Mouse (Mus musculus): Measurements from ENCODE around the gene Ppp2r3a. TPM values are rescaled to one million over a fixed set of nuclear protein-coding genes. Genes with fewer than 3 reads are reported as not detected.
A peak's percentile ranks its signal among the peaks of the same experiment; 100 is the strongest.

The Ppp2r3a gene
- polyA plus RNA-seq, 1 experiment from 2014 or later = 16.3 TPM

DNA sequence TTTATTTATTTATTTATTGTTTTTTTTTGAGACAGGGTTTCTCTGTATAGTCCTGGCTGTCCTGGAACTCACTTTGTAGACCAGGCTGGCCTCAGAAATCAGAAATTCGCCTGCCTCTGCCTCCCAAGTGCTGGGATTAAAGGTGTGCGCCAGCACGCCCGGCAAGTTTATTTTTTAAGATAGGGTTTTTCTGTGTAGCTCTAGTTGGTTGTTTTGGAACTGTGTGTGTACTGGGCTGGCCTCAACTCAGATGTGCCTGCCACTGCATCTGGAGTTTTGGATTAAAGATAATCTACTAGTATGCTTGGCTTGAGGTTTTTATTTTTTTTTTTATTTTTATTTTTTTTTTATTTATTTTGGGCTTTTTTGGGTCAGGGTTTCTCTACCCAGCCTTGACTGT is 156.2 kb downstream of the Ppp2r3a start:
- 94% methylated on average over 4 of the region's 4 CpGs for WGBS
- no peak for ATAC-seq (ENCODE audit: insufficient number of reproducible peaks, insufficient read depth, low FRiP score, low TSS enrichment)
- Histone ChIP-seq H3K36me3 (peaks cover 4% of the 10 kb centered on the region; the same call in 1 of the 2 replicates), H3K9me3 (no peaks in the 10 kb centered on the region), H3K4me3 (no peak overlapping the region), H3K27ac (no peak overlapping the region), H3K4me1 (no peaks in the 10 kb centered on the region), H3K4me2 (replicated peaks) (no peak overlapping the region), H3K27me3 (no peaks in the 10 kb centered on the region), H3K9ac (no peak overlapping the region)

DNA sequence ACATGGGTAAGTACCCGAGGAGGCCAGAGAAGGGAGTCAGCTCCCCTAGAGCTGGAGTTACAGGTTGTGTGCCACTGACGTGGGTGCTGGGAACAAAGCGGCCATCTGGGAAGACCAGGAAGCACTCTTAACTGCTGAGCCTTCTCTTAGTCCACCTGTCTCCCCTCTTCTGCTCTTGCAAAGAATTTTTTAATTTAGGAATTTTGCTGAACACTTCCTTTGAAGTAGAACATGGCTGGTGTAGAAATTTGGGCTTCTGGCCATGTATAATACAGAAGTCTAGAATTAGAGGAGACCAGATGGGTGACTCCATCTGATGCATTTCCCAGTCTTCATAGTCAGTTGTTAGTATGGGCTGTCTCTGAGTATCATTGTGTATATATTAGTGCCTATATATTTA is 167.9 kb downstream of the Ppp2r3a start:
- 91% methylated on average over 3 of the region's 3 CpGs for WGBS

GRCm38 (mm10) chr9:101080046-101080685 is 171.4 kb downstream of the Ppp2r3a start:
- H3K9ac ChIP-seq = no peak overlapping the region
- H3K4me2 ChIP-seq (replicated peaks) = no peak overlapping the region
- 0 out of 2 replicates have a peak, but pooled peaks cover 4% of the 10 kb centered on the region for H3K36me3 ChIP-seq
- WGBS = 83% methylated on average over 3 of the region's 3 CpGs
- no peak for ATAC-seq (ENCODE audit: insufficient number of reproducible peaks, insufficient read depth, low FRiP score, low TSS enrichment)
- H3K4me1 ChIP-seq = peaks cover 20% of the 10 kb centered on the region
- H3K9me3 ChIP-seq = no peaks in the 10 kb centered on the region
- H3K27me3 ChIP-seq = no peaks in the 10 kb centered on the region
- no peak overlapping the region for H3K4me3 ChIP-seq
- H3K27ac ChIP-seq = no peak overlapping the region

More for the DNA sequence above, 167.9 kb downstream of the Ppp2r3a start:
- Histone ChIP-seq H3K27me3 (no peaks in the 10 kb centered on the region), H3K9me3 (no peaks in the 10 kb centered on the region), H3K27ac (no peak overlapping the region), H3K4me1 (peaks cover 9% of the 10 kb centered on the region), H3K4me2 (replicated peaks) (no peak overlapping the region), H3K36me3 (0 out of 2 replicates have a peak, but pooled peaks cover 4% of the 10 kb centered on the region), H3K9ac (no peak overlapping the region), H3K4me3 (no peak overlapping the region)
- no peak for ATAC-seq (ENCODE audit: insufficient number of reproducible peaks, insufficient read depth, low FRiP score, low TSS enrichment)

- H3K4me3 ChIP-seq = peak overlapping the region; percentile 22; the same call in 1 of the 2 replicates
- no peak overlapping the region for H3K9ac ChIP-seq
- ATAC-seq (ENCODE audit: insufficient number of reproducible peaks, insufficient read depth, low FRiP score, low TSS enrichment) = no peak
These were observed 173.0 kb downstream of the Ppp2r3a start for GRCm38 (mm10) chr9:101078579-101078978.

DNA sequence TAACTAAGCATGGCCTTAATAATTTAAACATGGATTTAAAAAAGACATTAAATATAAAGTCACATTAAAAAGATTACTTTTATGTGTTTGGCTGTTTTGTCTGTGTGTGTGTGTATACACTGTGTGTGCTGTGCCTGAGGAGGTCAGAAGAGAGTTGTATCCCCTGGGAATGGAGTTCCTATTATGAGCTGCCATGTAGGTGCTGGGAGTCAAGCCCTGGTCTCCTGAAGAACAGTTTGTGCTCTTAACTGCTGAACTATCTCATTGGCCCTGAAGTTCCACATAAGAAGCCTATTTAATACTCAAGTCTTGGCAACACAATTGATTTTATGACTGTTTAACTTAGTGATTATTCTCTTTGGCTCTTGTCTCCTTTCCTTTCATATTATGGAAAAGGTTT is 174.1 kb downstream of the Ppp2r3a start:
- Histone ChIP-seq H3K27ac (no peak overlapping the region), H3K4me1 (peaks cover 20% of the 10 kb centered on the region), H3K9me3 (no peaks in the 10 kb centered on the region), H3K4me2 (replicated peaks) (peak overlapping the region; percentile 92), H3K4me3 (peak overlapping the region; percentile 97), H3K9ac (peak overlapping the region; percentile 99), H3K27me3 (no peaks in the 10 kb centered on the region), H3K36me3 (no peaks in the 10 kb centered on the region)
- no peak for ATAC-seq (ENCODE audit: insufficient number of reproducible peaks, insufficient read depth, low FRiP score, low TSS enrichment)

More at GRCm38 (mm10) chr9:101078579-101078978, 173.0 kb downstream of the Ppp2r3a start:
- peaks cover 20% of the 10 kb centered on the region for H3K4me1 ChIP-seq
- H3K9me3 ChIP-seq = no peaks in the 10 kb centered on the region
- WGBS = 70% methylated on average over 4 of the region's 4 CpGs
- peak overlapping the region; percentile 46 for H3K4me2 ChIP-seq (replicated peaks)
- H3K36me3 ChIP-seq = 0 out of 2 replicates have a peak, but pooled peaks cover 2% of the 10 kb centered on the region
- no peaks in the 10 kb centered on the region for H3K27me3 ChIP-seq
- no peak overlapping the region for H3K27ac ChIP-seq

DNA sequence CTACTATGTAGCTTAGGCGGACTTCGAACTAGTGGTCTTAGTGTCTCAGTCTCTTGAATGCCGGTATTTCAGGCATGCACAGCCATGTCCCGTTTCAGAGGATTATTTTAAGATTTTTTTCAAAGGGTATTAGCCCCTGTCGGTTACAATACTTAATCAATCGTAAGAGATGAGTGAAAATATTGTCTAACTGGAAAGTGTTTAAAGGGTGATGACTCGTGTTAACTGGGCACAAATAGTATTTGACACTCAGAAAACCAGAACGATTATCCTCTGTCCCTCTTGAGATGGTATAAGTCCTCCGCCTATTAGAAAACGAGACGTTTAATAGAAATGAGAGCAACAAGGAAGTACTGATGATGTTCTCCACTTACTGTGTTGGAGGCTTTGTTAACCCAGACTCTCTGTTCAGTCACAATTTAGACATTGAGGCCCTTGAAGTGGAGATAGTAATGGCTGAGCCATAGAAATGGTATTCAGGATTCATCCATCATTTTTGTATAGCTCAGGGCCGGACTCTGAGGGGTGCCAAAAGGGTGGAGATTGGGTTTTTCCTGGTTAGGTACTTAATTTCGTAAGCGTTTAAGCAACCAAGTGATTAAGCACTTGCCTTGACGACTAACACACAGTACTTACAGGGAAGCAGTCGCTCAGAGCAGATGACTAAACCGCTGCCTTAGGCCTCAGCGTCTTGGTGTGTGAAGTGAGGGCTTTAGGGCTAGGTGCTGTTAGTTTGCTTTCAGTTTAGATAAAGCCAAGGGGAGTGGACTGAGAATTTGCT is 175.3 kb downstream of the Ppp2r3a start:
- Histone ChIP-seq H3K4me2 (replicated peaks) (peak overlapping the region; percentile 92), H3K9ac (peak overlapping the region; percentile 99), H3K36me3 (no peaks in the 10 kb centered on the region), H3K27me3 (no peaks in the 10 kb centered on the region), H3K9me3 (no peaks in the 10 kb centered on the region), H3K4me3 (peak overlapping the region; percentile 97), H3K27ac (no peak overlapping the region), H3K4me1 (peaks cover 20% of the 10 kb centered on the region)
- 1% methylated on average over 18 of the region's 18 CpGs for WGBS
- ATAC-seq (ENCODE audit: insufficient number of reproducible peaks, insufficient read depth, low FRiP score, low TSS enrichment) = no peak

GRCm38 (mm10) chr9:101075694-101076093 is 175.9 kb downstream of the Ppp2r3a start:
- 1% methylated on average over 8 of the region's 8 CpGs for WGBS
- no peaks in the 10 kb centered on the region for H3K27me3 ChIP-seq
- H3K4me1 ChIP-seq = peaks cover 20% of the 10 kb centered on the region
- peak overlapping the region; percentile 99 for H3K9ac ChIP-seq
- no peaks in the 10 kb centered on the region for H3K36me3 ChIP-seq
- H3K4me3 ChIP-seq = peak overlapping the region; percentile 97
- peak overlapping the region; percentile 92 for H3K4me2 ChIP-seq (replicated peaks)
- H3K9me3 ChIP-seq = no peaks in the 10 kb centered on the region
- no peak for ATAC-seq (ENCODE audit: insufficient number of reproducible peaks, insufficient read depth, low FRiP score, low TSS enrichment)
- H3K27ac ChIP-seq = no peak overlapping the region

GRCm38 (mm10) chr9:101075091-101075581 is 176.5 kb downstream of the Ppp2r3a start:
- under 1% methylated on average over 25 of the region's 25 CpGs for WGBS
- Histone ChIP-seq H3K4me2 (replicated peaks) (peak overlapping the region; percentile 92), H3K4me1 (peaks cover 20% of the 10 kb centered on the region), H3K4me3 (peak overlapping the region; percentile 97), H3K9ac (peak overlapping the region; percentile 99), H3K27ac (peak overlapping the region; percentile 98), H3K27me3 (no peaks in the 10 kb centered on the region), H3K36me3 (no peaks in the 10 kb centered on the region), H3K9me3 (no peaks in the 10 kb centered on the region)
- ATAC-seq (ENCODE audit: insufficient number of reproducible peaks, insufficient read depth, low FRiP score, low TSS enrichment) = no peak

DNA sequence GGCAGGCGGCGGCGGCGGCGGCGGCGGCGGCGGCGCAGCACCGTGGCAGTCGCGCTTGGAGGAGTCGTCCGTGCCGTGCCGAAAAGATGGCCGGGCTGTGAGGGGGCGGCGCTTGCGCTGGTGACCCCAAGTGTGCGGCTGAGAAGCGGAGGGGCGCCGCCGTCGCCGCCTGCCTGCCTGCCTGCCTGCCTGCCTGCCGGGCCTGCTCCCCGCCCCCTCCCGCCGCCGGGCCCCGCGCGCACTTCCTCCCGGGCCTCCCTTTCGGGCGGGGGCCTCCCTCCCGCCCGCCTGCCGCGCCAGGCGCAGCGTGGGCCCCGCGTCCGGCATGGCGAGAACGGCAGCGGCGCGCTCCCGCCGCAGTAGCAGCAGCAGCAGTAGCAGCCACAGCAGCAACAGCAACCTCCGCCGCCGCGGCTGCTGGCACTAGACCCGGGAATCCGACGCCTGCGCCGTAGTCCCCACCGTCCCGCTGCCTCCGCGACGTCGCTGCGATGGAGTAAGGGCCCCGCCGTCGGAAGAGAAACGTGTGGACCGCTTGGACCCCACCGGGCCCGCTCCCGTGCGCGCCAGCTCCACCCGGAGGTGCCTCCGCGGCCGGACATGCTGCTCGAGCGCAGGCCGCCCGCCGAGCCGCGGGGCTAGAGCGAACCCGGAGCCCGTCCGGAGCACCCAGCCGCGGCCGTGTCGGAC is 177.1 kb downstream of the Ppp2r3a start:
- Histone ChIP-seq H3K9me3 (no peaks in the 10 kb centered on the region), H3K27me3 (no peaks in the 10 kb centered on the region), H3K27ac (peak overlapping the region; percentile 98), H3K4me2 (replicated peaks) (peak overlapping the region; percentile 92), H3K9ac (peak overlapping the region; percentile 99), H3K4me1 (peaks cover 17% of the 10 kb centered on the region), H3K4me3 (peak overlapping the region; percentile 97), H3K36me3 (no peaks in the 10 kb centered on the region)
- under 1% methylated on average over 94 of the region's 100 CpGs for WGBS
- peak; percentile 76 for ATAC-seq (ENCODE audit: insufficient number of reproducible peaks, insufficient read depth, low FRiP score, low TSS enrichment)

- Histone ChIP-seq H3K9ac (peak within 1 kb of the TSS; percentile 99), H3K36me3 (no peaks in the 10 kb centered on the region), H3K9me3 (no peaks in the 10 kb centered on the region), H3K4me1 (peaks cover 13% of the 10 kb centered on the region), H3K27ac (peak within 1 kb of the TSS; percentile 98), H3K4me3 (peak within 1 kb of the TSS; percentile 97), H3K27me3 (no peaks in the 10 kb centered on the region), H3K4me2 (replicated peaks) (peak within 1 kb of the TSS; percentile 92)
- WGBS = 2% methylated on average over 30 of the region's 43 CpGs
- peak; percentile 68 for ATAC-seq (ENCODE audit: insufficient number of reproducible peaks, insufficient read depth, low FRiP score, low TSS enrichment)
These were observed 177.6 kb downstream of the Ppp2r3a start, which contains the start of gene Msl2 for GRCm38 (mm10) chr9:101073987-101074331. Msl2 (plus strand) TSS chr9:101074101.

Data from embryonic facial prominence, embryonic 12.5 days (tissue).